Mouse (Mus musculus) lung, embryonic 15.5 days (tissue): Measurements from ENCODE around the gene Slc24a4. TPM values are rescaled to one million over a fixed set of nuclear protein-coding genes. Genes with fewer than 3 reads are reported as not detected.
A peak's percentile ranks its signal among the peaks of the same experiment; 100 is the strongest.

Source experiments
- ATAC-seq: fragments of 200-750 bp; cut with Nextera tagmentation; 2 replicates; pipeline ENCODE4 v1.8.0; 2017; ENCODE audit warnings: moderate number of reproducible peaks, borderline replicate concordance; ENCODE audit not compliant: low FRiP score, low TSS enrichment; ENCODE audit errors: extremely low read depth
- H3K27ac ChIP-seq: fragments of 300-500 bp; sonication (generic); 2 replicates; pipeline ENCODE4 v1.5.1; 2015; ENCODE audit warnings: moderate library complexity, mild to moderate bottlenecking, inconsistent platforms
- H3K27me3 ChIP-seq: fragments of 300-500 bp; sonication (generic); 2 replicates; pipeline ENCODE4 v1.6.1; 2015; ENCODE audit warnings: inconsistent platforms
- H3K36me3 ChIP-seq: fragments of 300-500 bp; sonication (generic); 2 replicates; pipeline ENCODE4 v1.6.1; 2015; ENCODE audit warnings: inconsistent platforms
- H3K4me1 ChIP-seq: fragments of 300-500 bp; sonication (generic); 2 replicates; pipeline ENCODE4 v1.6.1; 2015; ENCODE audit warnings: inconsistent platforms
- H3K4me2 ChIP-seq: fragments of 300-500 bp; sonication (generic); 2 replicates; pipeline ENCODE4 v1.6.1; 2015; ENCODE audit warnings: inconsistent platforms, mild to moderate bottlenecking, moderate library complexity
- H3K4me3 ChIP-seq: fragments of 300-500 bp; sonication (generic); 2 replicates; pipeline ENCODE4 v1.5.1; 2015; ENCODE audit warnings: mild to moderate bottlenecking, inconsistent platforms
- H3K9ac ChIP-seq: fragments of 300-500 bp; sonication (generic); 2 replicates; pipeline ENCODE4 v1.6.1; 2015; ENCODE audit warnings: inconsistent platforms
- H3K9me3 ChIP-seq: fragments of 300-500 bp; sonication (generic); 2 replicates; pipeline ENCODE4 v1.6.1; 2016; ENCODE audit warnings: inconsistent platforms
- WGBS: fragments of 180-500 bp; shearing (Covaris S2); methylation state at CpG from one replicate; pipeline ENCODE4 v1.1.7; 2015; 5-methylcytosine and 5-hydroxymethylcytosine counted together
- polyA plus RNA-seq: library from polyadenylated mRNA; unstranded; fragments of >200 nt; fragmentation: Nextera tagmentation; extraction: Ambion mirVana; gene quantifications from 2 replicates; pipeline ENCODE4 v1.2.1, GENCODE M21; 2015

The Slc24a4 gene
- polyA plus RNA-seq, 1 experiment from 2014 or later, result 2.1 TPM

DNA sequence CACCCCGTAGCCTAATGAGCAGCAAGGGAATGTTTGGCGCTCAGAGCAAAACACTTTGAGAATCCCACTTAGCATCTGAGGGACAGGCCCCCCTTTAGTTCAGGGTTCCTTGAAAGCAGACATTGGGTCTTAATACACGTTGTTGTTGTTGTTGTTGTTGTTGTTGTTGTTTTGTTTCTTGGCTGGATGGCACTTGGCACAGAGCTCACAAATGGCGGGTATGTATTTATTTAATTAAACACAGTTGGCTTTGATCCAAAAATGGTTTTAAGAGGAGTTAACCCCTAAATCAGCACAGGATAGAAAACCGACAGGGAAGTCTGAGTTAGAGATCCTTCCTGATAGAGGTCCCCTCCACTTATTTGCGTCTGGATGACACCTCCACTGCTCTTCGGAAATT is 932 bp upstream of the Slc24a4 start:
- H3K27me3 ChIP-seq, result peaks cover 57% of the 10 kb centered on the region
- 5% methylated on average over 7 of the region's 7 CpGs for whole genome bisulfite sequencing
- ATAC-seq, result no peak
- peak overlapping the region; percentile 100 for H3K4me2 ChIP-seq
- no peaks in the 10 kb centered on the region for H3K36me3 ChIP-seq
- peaks cover 25% of the 10 kb centered on the region for H3K4me1 ChIP-seq
- H3K27ac ChIP-seq, result no peak overlapping the region
- peak overlapping the region; percentile 62; the same call in 1 of the 2 replicates for H3K9ac ChIP-seq
- no peaks in the 10 kb centered on the region for H3K9me3 ChIP-seq
- peak overlapping the region; percentile 59 for H3K4me3 ChIP-seq

GRCm38 (mm10) chr12:102128791-102129507 is 416 bp downstream of the Slc24a4 start:
- H3K9me3 ChIP-seq, result no peaks in the 10 kb centered on the region
- peak overlapping the region; percentile 59 for H3K4me3 ChIP-seq
- H3K27me3 ChIP-seq, result peaks cover 57% of the 10 kb centered on the region
- H3K4me1 ChIP-seq, result peaks cover 25% of the 10 kb centered on the region
- peak overlapping the region; percentile 62 for H3K9ac ChIP-seq
- WGBS, result 2% methylated on average over 73 of the region's 73 CpGs
- peak; percentile 90 for ATAC-seq
- H3K36me3 ChIP-seq, result no peaks in the 10 kb centered on the region
- H3K4me2 ChIP-seq, result peak overlapping the region; percentile 100
- 0 out of 2 replicates have a peak overlapping the region, but pooled peaks have one; percentile 37 for H3K27ac ChIP-seq

- no peak for ATAC-seq
- H3K9me3 ChIP-seq, result no peaks in the 10 kb centered on the region
- no peaks in the 10 kb centered on the region for H3K36me3 ChIP-seq
- 2% methylated on average over 14 of the region's 14 CpGs for WGBS
- peaks cover 57% of the 10 kb centered on the region for H3K27me3 ChIP-seq
- peak overlapping the region; percentile 100 for H3K4me2 ChIP-seq
- H3K27ac ChIP-seq, result no peak overlapping the region
- peak overlapping the region; percentile 62 for H3K9ac ChIP-seq
- H3K4me1 ChIP-seq, result peaks cover 25% of the 10 kb centered on the region
- peak overlapping the region; percentile 59 for H3K4me3 ChIP-seq
Measured at GRCm38 (mm10) chr12:102129508-102130030, 1.0 kb downstream of the Slc24a4 start.

DNA sequence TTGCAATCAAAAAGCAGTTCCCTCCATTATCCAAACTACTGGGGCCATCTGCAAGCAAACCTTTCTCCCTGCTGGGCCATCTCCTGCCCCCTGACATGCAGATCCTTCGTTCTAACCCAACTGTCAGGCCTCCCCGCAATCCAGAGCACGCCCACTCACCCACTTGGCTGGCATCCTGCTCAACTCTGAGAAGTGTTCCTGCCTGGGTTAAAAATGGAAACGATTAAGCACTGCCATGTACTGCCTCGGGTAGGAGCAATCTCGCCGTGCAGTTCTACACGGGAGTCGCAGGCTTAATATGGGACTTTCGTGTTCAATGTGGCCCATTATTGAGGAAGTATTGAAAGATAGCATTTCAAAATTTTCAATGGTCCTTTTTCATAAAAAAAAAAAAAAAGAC is 11.2 kb downstream of the Slc24a4 start:
- H3K4me1 ChIP-seq, result 0 out of 2 replicates have a peak, but pooled peaks cover 4% of the 10 kb centered on the region
- no peaks in the 10 kb centered on the region for H3K9me3 ChIP-seq
- WGBS, result 74% methylated on average over 10 of the region's 10 CpGs
- no peak overlapping the region for H3K4me3 ChIP-seq
- ATAC-seq, result no peak
- H3K9ac ChIP-seq, result no peak overlapping the region
- no peak overlapping the region for H3K4me2 ChIP-seq
- H3K27me3 ChIP-seq, result no peaks in the 10 kb centered on the region
- no peaks in the 10 kb centered on the region for H3K36me3 ChIP-seq
- H3K27ac ChIP-seq, result no peak overlapping the region

GRCm38 (mm10) chr12:102141330-102141729 is 12.8 kb downstream of the Slc24a4 start:
- no peak overlapping the region for H3K27ac ChIP-seq
- no peak overlapping the region for H3K9ac ChIP-seq
- no peak overlapping the region for H3K4me2 ChIP-seq
- no peak for ATAC-seq
- no peaks in the 10 kb centered on the region for H3K27me3 ChIP-seq
- no peaks in the 10 kb centered on the region for H3K36me3 ChIP-seq
- 0 out of 2 replicates have a peak, but pooled peaks cover 4% of the 10 kb centered on the region for H3K4me1 ChIP-seq
- H3K4me3 ChIP-seq, result no peak overlapping the region
- 64% methylated on average over 5 of the region's 5 CpGs for WGBS
- H3K9me3 ChIP-seq, result no peaks in the 10 kb centered on the region

- ATAC-seq, result no peak
- 55% methylated on average over 4 of the region's 4 CpGs for WGBS
Measured at GRCm38 (mm10) chr12:102147678-102148077, 19.1 kb downstream of the Slc24a4 start.

GRCm38 (mm10) chr12:102148746-102149145 is 20.2 kb downstream of the Slc24a4 start:
- H3K36me3 ChIP-seq, result no peaks in the 10 kb centered on the region
- WGBS, result 76% methylated on average over 2 of the region's 2 CpGs
- no peak overlapping the region for H3K9ac ChIP-seq
- no peaks in the 10 kb centered on the region for H3K4me1 ChIP-seq
- ATAC-seq, result no peak
- no peak overlapping the region for H3K4me3 ChIP-seq
- no peaks in the 10 kb centered on the region for H3K27me3 ChIP-seq
- no peak overlapping the region for H3K27ac ChIP-seq
- no peaks in the 10 kb centered on the region for H3K9me3 ChIP-seq
- H3K4me2 ChIP-seq, result no peak overlapping the region

More at GRCm38 (mm10) chr12:102147678-102148077, 19.1 kb downstream of the Slc24a4 start:
- no peak overlapping the region for H3K4me2 ChIP-seq
- H3K27me3 ChIP-seq, result no peaks in the 10 kb centered on the region
- no peaks in the 10 kb centered on the region for H3K36me3 ChIP-seq
- H3K9ac ChIP-seq, result no peak overlapping the region
- no peak overlapping the region for H3K27ac ChIP-seq
- H3K4me1 ChIP-seq, result no peaks in the 10 kb centered on the region
- H3K9me3 ChIP-seq, result no peaks in the 10 kb centered on the region
- no peak overlapping the region for H3K4me3 ChIP-seq

DNA sequence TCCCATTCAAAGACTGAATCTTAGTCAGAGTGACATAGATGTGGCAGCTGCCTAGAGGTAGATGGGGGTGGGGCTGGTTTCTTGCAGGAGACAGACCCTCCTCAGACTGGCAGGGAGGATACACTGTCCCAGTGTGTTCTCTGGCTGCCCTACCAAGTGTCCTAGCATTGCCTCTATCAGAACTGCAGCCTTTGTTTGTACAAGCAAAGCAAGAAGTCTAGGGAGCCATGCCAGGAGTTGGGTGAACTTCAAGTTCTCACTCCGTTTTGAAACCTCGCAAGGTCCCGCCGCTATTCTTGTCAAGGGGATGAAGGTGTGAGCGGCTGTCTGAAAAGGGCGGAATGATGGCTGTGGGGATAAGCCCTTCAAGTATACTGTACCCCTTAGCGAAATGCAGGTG is 22.7 kb downstream of the Slc24a4 start:
- Histone ChIP-seq H3K4me1 (no peaks in the 10 kb centered on the region), H3K36me3 (no peaks in the 10 kb centered on the region), H3K9ac (no peak overlapping the region), H3K4me3 (no peak overlapping the region), H3K27me3 (no peaks in the 10 kb centered on the region), H3K9me3 (no peaks in the 10 kb centered on the region), H3K4me2 (no peak overlapping the region), H3K27ac (no peak overlapping the region)
- 72% methylated on average over 7 of the region's 7 CpGs for WGBS
- ATAC-seq, result no peak

DNA sequence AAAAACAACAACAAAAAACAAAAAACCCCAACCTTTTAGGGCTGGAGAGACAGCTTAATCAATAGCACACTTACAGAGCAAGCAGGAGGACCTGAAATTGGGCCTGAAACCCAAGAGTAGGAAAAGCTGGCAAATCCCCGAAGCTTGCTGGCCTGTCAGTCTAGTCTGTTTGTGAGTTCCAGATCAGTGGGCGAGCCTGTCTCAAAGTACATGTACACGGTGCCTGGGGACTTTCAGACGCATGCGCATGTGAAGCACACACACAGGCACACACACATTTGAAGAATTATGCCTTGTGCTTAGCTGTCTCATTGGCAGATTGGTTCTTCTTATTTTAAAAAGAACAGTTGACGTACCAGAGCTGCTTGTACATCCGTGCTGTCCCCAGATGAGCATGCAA is 25.3 kb downstream of the Slc24a4 start:
- ATAC-seq, result no peak

GRCm38 (mm10) chr12:102154815-102155214 is 26.3 kb downstream of the Slc24a4 start:
- Histone ChIP-seq H3K9me3 (no peaks in the 10 kb centered on the region), H3K27me3 (no peaks in the 10 kb centered on the region), H3K36me3 (no peaks in the 10 kb centered on the region), H3K9ac (no peak overlapping the region), H3K4me3 (no peak overlapping the region), H3K4me1 (no peaks in the 10 kb centered on the region), H3K4me2 (no peak overlapping the region), H3K27ac (no peak overlapping the region)
- 38% methylated on average over 1 of the region's 1 CpGs for WGBS
- no peak for ATAC-seq

More for the DNA sequence above, 25.3 kb downstream of the Slc24a4 start:
- H3K36me3 ChIP-seq, result no peaks in the 10 kb centered on the region
- H3K4me1 ChIP-seq, result no peaks in the 10 kb centered on the region
- H3K27me3 ChIP-seq, result no peaks in the 10 kb centered on the region
- no peak overlapping the region for H3K4me3 ChIP-seq
- no peak overlapping the region for H3K4me2 ChIP-seq
- no peak overlapping the region for H3K27ac ChIP-seq
- H3K9me3 ChIP-seq, result no peaks in the 10 kb centered on the region
- no peak overlapping the region for H3K9ac ChIP-seq
- 91% methylated on average over 7 of the region's 7 CpGs for WGBS

GRCm38 (mm10) chr12:102164632-102165031 is 36.1 kb downstream of the Slc24a4 start:
- no peaks in the 10 kb centered on the region for H3K27me3 ChIP-seq
- ATAC-seq, result no peak
- 75% methylated on average over 7 of the region's 7 CpGs for WGBS
- no peak overlapping the region for H3K9ac ChIP-seq
- H3K4me1 ChIP-seq, result peaks cover 12% of the 10 kb centered on the region
- no peaks in the 10 kb centered on the region for H3K9me3 ChIP-seq
- H3K36me3 ChIP-seq, result no peaks in the 10 kb centered on the region
- H3K27ac ChIP-seq, result no peak overlapping the region
- no peak overlapping the region for H3K4me3 ChIP-seq
- H3K4me2 ChIP-seq, result no peak overlapping the region

- ATAC-seq, result peak; percentile 81
- Histone ChIP-seq H3K9ac (no peak overlapping the region), H3K4me2 (peak overlapping the region; percentile 8; the same call in 1 of the 2 replicates), H3K4me1 (peaks cover 12% of the 10 kb centered on the region), H3K4me3 (no peak overlapping the region), H3K27ac (peak overlapping the region; percentile 74), H3K9me3 (no peaks in the 10 kb centered on the region), H3K27me3 (no peaks in the 10 kb centered on the region), H3K36me3 (no peaks in the 10 kb centered on the region)
- WGBS, result 24% methylated on average over 5 of the region's 5 CpGs
Measured at GRCm38 (mm10) chr12:102166691-102167261, 38.2 kb downstream of the Slc24a4 start.
